Mouse (Mus musculus): ENCODE results near the gene Pdlim1.
A peak's percentile ranks its signal among the peaks of the same experiment; 100 is the strongest.
"Not testable (repeated sequence)": the region's sequence is repeated elsewhere in the genome, so short reads cannot be mapped to it uniquely, and the experiment has no call there.

The Pdlim1 gene

DNA sequence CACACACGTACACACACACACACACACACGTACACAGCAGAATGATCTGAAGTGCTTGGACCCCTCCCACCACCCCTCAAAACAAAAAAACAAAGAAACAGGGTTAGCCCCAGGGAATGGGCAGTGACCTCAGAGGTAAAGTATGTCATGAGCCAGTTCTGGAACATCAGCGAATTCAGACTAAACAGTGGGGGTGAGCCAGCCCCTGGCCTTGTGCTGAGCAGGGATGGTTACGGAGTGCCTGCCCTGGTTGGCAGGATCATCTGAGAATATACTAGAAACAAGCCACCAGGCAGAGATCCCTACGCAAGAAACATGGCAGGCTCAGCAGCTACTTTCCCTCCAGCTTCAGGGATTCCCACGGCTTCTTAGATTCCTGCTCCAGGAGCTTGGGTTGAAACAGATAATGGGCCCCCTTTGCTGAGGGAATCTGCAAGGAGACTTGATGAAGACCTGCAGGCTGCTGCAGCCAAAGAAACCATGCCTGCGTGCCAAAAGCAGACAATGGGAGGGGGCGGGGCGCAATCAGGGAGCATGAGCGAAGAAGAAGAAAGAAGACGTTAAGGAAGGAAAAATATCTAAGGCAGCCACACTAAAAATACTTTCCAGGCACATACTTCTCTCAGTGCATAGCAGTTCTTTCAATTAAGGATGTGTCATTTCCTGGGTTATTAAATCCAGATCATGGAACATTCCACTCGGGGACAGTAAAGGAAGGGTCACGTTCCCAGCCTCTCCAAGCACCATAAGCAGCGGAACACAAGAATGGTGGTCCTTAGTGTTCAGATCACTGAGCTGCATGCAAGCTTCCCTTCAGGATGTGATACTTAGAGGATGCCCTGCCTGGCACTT, 30.6 kb downstream of the Pdlim1 start:
- peak; percentile 40 for DNase-seq (ENCODE audit: low read depth, low spot score)

- no peak for DNase-seq (ENCODE audit: low read depth, low spot score)
Measured at GRCm38 (mm10) chr19:40240360-40240759, 31.3 kb downstream of the Pdlim1 start.

DNA sequence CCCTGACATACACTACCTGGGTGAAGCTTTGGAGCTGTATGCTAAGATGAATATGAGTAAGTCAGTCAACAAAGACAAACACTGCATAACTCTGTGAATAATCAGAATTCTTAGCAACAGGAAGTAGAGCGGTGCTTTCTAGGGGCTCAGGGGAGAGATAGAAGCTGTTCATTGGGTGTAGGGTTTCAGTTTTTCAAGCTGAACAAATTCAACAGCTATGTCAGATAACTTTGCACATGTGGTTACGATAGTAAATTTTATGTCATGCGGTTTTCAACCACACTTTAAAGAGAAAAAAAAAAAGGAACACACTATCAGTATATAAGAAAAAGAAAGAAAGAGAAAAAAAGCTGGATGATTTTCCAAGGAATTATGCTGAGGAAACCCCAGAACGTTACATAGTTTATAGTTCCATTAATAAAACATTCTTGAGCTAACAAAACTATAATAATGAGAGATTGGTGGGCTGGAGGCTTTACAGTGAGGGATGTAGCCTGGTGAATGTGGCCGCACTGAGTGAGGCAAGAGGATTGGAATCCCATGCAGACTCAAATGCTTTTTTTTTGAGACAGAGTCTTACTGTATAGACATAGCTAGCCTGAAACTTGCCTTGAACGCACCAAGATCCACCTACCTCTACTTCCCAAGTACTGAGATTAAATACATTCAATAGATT, 33.3 kb downstream of the Pdlim1 start:
- no peak for DNase-seq (ENCODE audit: low read depth, low spot score)

DNA sequence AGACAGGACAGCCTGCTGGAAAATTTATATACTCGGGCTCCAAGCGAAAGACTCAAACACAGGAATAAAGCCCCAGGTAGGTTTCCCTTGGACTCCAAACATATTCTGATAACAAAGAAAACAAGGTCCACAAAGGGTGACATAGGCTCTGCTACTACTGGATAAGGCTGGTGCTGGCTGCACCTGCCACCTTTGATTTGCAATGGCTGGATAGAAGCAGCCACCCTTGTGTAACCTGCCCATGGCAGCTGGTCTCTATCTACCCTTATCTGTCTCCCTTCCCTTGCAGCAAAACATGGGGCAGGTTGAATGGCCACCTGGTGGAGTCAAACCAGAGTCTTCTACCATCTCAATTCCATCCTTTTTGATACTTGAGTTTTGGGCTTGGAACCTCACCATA, 39.1 kb downstream of the Pdlim1 start:
- DNase-seq (ENCODE audit: low read depth, low spot score) = no peak

DNA sequence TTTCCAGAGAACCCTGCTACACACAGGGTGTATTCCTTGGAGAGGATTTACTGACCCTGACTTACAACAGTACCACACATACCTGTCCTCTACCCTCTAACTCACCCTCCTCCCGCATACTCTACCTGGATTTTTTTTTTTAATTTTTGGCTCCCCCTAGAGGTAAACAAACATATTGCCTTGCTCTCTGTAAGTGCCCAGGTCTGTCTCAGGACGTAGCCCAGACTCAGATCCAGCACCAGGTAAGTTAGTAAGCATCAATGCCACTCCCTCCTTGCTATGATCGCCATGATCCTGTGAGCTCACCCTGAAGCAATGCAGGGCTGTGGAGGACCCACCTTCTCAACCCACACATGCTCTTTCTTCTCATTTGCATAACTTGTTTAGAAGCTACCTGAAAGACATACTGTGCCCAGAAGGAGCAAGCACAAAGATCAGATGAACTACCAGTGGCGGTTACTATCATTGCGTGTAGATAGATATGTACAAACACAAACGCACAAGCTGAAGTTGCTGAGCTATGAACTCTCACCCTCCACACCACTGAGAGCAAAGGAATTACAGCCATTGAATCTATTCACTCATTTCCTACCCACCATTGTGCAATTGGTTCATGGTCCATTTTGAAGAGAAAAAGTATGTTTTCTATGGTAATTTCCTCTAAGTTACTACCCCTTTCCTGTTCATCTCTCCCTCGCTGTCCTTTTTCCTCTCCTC, 39.7 kb downstream of the Pdlim1 start:
- no peak for DNase-seq (ENCODE audit: low read depth, low spot score)

- no peak for DNase-seq (ENCODE audit: low read depth, low spot score)
Measured at GRCm38 (mm10) chr19:40231074-40231738, 40.4 kb downstream of the Pdlim1 start.

DNA sequence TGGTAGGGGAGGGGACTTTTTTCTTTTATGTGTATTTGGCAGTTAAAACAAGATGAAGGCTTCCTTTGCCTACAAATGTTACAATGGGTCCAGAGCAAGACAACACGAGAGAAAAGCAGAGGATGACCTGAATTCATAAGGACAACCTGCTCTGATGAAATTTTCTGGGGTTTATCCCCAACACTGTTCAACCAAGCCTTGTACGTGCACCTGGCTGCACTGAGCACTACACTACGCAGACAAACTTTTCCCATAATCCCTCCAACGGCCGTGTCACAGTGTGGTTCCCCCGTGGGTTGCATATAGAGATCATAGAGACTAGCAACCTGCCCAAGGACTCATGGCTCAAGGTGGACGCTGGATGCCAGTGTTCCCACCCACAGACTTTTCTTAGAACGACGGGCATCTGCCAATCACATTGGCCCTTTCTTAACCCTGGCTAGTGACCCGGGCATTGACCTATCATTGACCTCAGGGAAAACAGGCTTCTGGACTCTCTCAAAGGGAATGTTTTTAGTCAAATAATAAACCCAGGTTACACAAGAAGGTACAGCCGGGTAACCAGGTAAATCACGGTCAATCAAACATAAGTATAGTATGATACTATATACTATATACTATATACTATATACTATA, 45.0 kb downstream of the Pdlim1 start:
- no peak for DNase-seq (ENCODE audit: low read depth, low spot score)

DNA sequence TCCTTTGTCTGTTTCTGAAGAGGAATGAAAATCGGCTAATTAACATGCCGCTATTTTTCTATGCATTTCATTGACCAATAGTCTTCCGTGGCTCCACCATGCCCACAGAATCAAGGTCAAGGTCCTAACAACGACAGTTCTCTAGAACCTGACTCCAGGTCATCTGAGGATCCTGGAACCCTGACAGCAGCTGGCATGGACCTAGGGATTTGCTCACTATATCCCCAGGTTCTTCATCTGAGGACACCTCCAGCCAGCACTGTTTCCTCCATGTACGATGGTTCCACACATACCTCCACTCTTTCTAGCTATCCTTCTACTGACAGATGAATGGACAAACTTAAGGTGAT, 45.9 kb downstream of the Pdlim1 start:
- DNase-seq (ENCODE audit: low read depth, low spot score) = no peak

DNA sequence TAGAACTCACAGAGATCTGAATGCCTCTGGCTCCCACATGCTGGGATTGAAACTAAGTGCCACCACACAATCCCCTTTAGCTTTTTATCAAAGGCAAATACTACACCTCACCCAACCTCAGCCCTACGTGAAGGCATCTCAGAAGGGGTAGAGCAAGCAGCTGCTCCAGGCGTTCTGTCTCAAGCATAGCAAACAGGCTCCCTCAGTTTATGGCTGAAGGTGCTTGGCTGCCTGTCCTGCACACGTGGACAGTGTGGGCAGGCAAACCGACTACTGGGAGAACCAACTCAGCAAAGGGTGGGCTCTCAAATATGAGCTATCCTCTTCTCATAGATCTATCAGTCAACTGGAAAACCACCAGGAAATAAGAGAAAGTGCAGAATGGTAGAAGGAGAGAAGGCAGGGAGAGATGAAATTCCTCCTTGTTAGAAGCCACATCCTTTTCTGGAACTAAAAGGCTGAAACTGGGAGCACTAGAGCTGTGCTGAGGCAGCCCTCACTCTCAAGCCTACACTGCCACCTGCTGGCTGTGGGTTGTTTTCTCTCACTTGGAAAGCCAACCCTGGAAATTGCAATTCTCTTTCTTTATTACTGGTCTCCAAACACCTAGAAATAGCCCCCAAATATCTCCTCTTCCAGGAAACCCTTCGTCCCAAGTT, 46.4 kb downstream of the Pdlim1 start:
- peak; percentile 81 for DNase-seq (ENCODE audit: low read depth, low spot score)

DNA sequence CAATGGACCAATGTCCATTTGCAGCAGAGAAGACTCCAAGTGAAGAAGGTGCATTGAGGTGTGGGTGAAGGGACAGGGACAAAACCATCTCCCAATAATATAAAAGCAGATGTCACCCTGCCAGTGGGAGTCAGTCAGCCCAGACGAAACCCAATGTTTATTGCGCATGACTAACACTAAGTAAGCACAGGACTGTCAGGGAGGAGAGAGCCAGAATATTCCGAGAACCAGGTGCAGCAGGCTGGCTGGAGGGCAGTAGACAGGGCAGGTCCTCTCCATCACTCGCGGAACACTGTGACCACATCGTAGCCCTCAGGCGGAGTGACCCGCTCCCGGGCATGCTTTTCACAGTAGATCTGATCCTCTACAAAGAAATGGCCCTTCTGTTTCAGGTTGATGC, 49.3 kb downstream of the Pdlim1 start:
- DNase-seq (ENCODE audit: low read depth, low spot score) = not testable (repeated sequence)

DNA sequence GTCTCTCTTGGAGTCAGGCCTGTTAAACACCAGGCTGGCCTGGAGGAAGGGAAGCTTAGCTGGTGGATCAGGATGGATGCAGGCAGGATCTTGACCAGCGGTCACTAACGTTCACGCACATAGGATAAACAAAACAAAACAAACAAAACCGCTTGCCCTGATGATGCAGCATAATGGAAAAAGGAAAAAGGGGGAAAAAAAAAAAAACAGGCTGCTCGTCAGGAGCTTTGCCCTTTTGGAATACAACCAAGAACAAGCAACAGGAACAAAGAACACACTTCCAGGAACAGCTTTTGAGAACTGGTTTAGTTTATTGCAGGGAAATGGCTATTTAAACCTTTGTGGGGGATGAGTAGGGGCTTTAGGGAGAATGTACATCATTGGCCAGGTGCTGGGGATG, 50.8 kb downstream of the Pdlim1 start:
- DNase-seq (ENCODE audit: low read depth, low spot score) = no peak

- DNase-seq (ENCODE audit: low read depth, low spot score) = not testable (repeated sequence)
Measured at GRCm38 (mm10) chr19:40202947-40203346, 68.7 kb downstream of the Pdlim1 start.

- peak; percentile 38 for DNase-seq (ENCODE audit: low read depth, low spot score)
Measured at GRCm38 (mm10) chr19:40190596-40190995, 81.0 kb downstream of the Pdlim1 start.

DNA sequence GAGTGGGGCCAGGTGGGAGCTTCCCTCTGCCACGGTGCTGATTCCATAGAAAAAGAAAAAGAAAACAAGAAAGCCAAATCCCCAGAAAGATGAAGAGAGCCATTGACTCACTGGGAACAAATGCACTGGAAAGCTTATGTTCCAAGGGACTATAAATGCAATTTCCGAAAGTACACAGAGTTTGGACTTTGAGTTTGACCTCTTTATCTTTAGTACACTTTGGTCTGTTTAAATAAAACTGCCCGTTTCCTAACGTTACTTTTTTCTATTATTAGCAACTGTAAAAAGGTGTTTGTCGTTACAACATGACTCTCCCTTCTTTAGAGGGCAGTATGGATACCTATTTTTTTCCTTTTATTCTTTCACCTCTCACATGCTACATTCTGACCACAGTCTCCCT, 84.5 kb downstream of the Pdlim1 start, which contains the start of gene Cyp2c70:
Gene Cyp2c70 (minus strand): TSS at position 174 of the 400 bp plus-strand sequence.
- DNase-seq (ENCODE audit: low read depth, low spot score) = peak; percentile 3

GRCm38 (mm10) chr19:40183600-40183999, 88.0 kb downstream of the Pdlim1 start:
- peak; percentile 21 for DNase-seq (ENCODE audit: low read depth, low spot score)

DNA sequence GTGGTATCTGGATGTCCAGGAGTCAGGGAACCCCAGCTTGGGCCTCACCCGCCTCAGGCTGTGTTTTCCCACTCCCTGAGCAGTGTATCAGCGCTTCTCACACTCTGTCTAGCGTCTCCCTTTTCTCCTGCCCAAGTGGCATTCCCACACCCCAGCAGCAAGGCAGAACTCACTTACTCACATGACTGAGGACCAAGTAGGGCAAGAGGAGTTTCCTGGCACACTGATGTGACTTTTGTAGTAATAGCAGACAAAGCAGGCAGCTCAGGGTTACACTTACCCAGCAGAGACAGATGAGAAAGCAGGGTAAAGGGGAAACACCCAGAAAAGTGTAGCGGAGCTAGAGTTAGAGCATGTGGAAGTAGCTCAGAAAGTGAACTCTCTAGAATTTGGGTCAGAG, 93.3 kb downstream of the Pdlim1 start:
- DNase-seq (ENCODE audit: low read depth, low spot score) = no peak

All from brain, adult 2 months (tissue).